Mouse (Mus musculus): ENCODE results near the gene Zscan22. TPM values are rescaled to one million over a fixed set of nuclear protein-coding genes. Genes with fewer than 3 reads are reported as not detected.
"Not testable (repeated sequence)": the region's sequence is repeated elsewhere in the genome, so short reads cannot be mapped to it uniquely, and the experiment has no call there.

Gene Zscan22
- polyA plus RNA-seq (2014; fragmentation: Nextera tagmentation; extraction: Ambion mirVana), result 13.2 and 13.6 TPM in 2 replicates

DNA sequence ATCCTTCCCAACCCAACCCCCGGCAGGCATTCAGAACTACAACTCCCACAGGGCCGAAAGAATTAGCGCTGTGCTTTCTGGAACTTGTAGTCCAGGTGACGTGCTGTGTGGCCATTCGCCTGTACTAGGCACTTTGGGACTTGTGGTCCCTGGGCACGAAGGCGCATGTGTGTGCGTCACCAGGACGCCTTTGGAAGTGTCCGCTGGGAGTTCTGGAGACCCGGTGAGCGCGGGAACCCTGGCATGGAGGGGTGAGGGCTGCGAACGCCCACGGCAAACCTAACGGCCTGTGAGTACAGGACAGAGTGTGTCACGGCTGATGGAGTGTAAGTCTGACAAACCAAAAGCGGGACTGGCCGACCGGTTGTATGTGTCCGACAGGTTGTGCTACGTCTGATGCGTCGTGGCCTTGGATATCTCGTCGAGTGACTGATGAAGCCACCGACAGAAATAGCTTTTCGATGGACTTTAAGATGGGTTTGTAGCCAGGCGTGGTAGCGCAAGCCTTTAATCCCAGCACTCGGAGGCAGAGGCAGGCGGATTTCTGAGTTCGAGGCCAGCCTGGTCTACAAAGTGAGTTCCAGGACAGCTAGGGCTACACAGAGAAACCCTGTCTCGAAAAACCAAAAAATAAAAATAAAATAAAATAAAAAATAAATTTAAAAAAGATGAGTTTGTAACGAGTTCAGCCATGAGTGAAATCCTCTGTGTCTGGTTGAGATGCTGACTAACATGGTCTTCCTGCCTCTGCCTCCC is at the start of gene Zscan22:
Gene Zscan22, plus strand, starts transcription at position 161 of the 756 bp plus-strand sequence.
- Histone ChIP-seq H3K27ac (ENCODE audit: low read depth, low read length) (no peak within 1 kb of the TSS), H3K9me3 (ENCODE audit: control insufficient read depth, low read length) (no peaks in the 10 kb centered on the region), H3K4me2 (ENCODE audit: low read depth, low read length) (peak within 1 kb of the TSS; percentile 44), H3K4me1 (ENCODE audit: control insufficient read depth, insufficient read depth, low read length) (peaks cover 7% of the 10 kb centered on the region; the same call in 1 of the 2 replicates), H3K4me3 (ENCODE audit: low read depth, low read length) (peak within 1 kb of the TSS; percentile 60), H3K36me3 (ENCODE audit: control insufficient read depth, insufficient read depth, low read length) (no peaks in the 10 kb centered on the region), H3K27me3 (ENCODE audit: control insufficient read depth, insufficient read depth, low read length) (no peaks in the 10 kb centered on the region), H3K9ac (replicated peaks; ENCODE audit: low read depth, low read length) (peak within 1 kb of the TSS; percentile 64)
- 6% methylated on average over 36 of the region's 36 CpGs for WGBS
- peak; percentile 99 for ATAC-seq (ENCODE audit: low read depth)

DNA sequence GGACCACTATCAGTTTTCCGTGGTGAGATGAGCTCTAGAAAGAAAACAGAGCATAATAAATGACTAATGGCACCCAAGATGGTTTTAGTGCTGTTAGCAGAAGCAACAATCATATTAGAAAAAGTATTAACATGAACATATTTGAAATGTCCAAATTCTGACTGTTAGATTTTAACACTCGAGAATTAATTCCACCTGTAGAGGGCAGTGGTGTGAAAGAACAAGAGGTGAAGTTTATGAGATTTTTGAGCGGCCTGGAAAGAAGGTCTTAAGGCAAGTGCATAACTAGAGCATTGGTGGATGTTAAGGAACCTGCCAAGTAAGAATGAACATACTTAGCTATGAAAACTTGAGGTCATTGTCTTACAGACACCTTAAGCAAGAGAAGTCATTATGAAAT is 23.3 kb upstream of the Zscan22 start:
- Histone ChIP-seq H3K4me3 (ENCODE audit: low read depth, low read length) (no peak overlapping the region), H3K4me2 (ENCODE audit: low read depth, low read length) (no peak overlapping the region), H3K9ac (replicated peaks; ENCODE audit: low read depth, low read length) (no peak overlapping the region), H3K9me3 (ENCODE audit: control insufficient read depth, low read length) (no peaks in the 10 kb centered on the region), H3K27me3 (ENCODE audit: control insufficient read depth, insufficient read depth, low read length) (no peaks in the 10 kb centered on the region), H3K36me3 (ENCODE audit: control insufficient read depth, insufficient read depth, low read length) (no peaks in the 10 kb centered on the region), H3K27ac (ENCODE audit: low read depth, low read length) (no peak overlapping the region), H3K4me1 (ENCODE audit: control insufficient read depth, insufficient read depth, low read length) (no peaks in the 10 kb centered on the region)
- no peak for ATAC-seq (ENCODE audit: low read depth)
- 20% methylated on average over 3 of the region's 3 CpGs for WGBS

GRCm38 (mm10) chr7:12880036-12880435 is 17.6 kb upstream of the Zscan22 start:
- Histone ChIP-seq H3K27ac (ENCODE audit: low read depth, low read length) (no peak overlapping the region), H3K4me2 (ENCODE audit: low read depth, low read length) (peak overlapping the region; percentile 61; the same call in 1 of the 2 replicates), H3K36me3 (ENCODE audit: control insufficient read depth, insufficient read depth, low read length) (peaks cover 3% of the 10 kb centered on the region), H3K27me3 (ENCODE audit: control insufficient read depth, insufficient read depth, low read length) (no peaks in the 10 kb centered on the region), H3K9ac (replicated peaks; ENCODE audit: low read depth, low read length) (no peak overlapping the region), H3K9me3 (ENCODE audit: control insufficient read depth, low read length) (no peaks in the 10 kb centered on the region), H3K4me3 (ENCODE audit: low read depth, low read length) (no peak overlapping the region; the same call in 1 of the 2 replicates), H3K4me1 (ENCODE audit: control insufficient read depth, insufficient read depth, low read length) (peaks cover 5% of the 10 kb centered on the region; the same call in 1 of the 2 replicates)
- ATAC-seq (ENCODE audit: low read depth), result no peak

GRCm38 (mm10) chr7:12880497-12880896 is 17.1 kb upstream of the Zscan22 start:
- H3K27ac ChIP-seq (ENCODE audit: low read depth, low read length); H3K4me1 ChIP-seq (ENCODE audit: control insufficient read depth, insufficient read depth, low read length): not testable (repeated sequence)
- WGBS, result 46% methylated on average over 8 of the region's 8 CpGs

DNA sequence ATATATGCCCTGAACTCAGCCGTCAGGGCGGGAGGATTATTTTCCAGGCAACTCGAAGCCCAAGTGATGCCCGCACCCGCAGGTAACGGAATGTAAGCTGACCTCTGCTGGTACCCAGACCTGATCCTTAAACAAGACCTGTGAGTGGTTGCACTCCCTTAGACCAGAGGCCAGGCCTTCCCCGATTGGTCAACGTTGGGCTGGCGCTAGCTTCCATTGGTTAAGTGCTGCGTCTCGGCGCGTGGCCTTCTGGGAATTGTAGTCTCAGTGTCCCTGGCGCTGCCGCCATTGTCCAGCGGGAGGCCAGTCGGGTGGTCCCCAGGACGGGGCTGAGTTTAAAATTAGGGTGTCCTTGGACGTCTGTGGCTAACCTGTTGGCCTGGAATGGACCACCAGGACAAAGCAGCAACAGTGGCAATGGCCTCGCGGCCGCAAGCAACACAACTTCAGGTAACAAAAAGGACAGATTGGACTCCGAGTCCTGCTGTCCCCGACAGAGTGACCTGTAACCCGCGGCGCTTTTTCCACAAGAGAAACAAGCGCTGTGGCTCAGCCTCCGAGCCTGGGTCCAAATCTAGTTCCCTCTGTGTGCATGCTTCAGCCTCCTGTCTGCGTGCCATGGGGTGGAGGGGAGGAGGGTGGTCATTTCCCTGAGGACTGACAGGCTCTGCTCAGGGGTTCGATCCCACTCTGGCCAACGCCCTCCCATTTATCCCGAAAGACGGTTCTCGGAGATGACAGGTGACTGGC is 16.5 kb upstream of the Zscan22 start, which contains the start of gene Zfp128:
Gene Zfp128, plus strand, starts transcription at position 267 of the 750 bp plus-strand sequence.
- peaks cover 5% of the 10 kb centered on the region; the same call in 1 of the 2 replicates for H3K4me1 ChIP-seq (ENCODE audit: control insufficient read depth, insufficient read depth, low read length)
- ATAC-seq (ENCODE audit: low read depth), result peak; percentile 99
- no peak within 1 kb of the TSS for H3K27ac ChIP-seq (ENCODE audit: low read depth, low read length)
- H3K27me3 ChIP-seq (ENCODE audit: control insufficient read depth, insufficient read depth, low read length), result no peaks in the 10 kb centered on the region
- peak within 1 kb of the TSS; percentile 61 for H3K4me2 ChIP-seq (ENCODE audit: low read depth, low read length)
- peak within 1 kb of the TSS; percentile 78 for H3K4me3 ChIP-seq (ENCODE audit: low read depth, low read length)
- H3K9ac ChIP-seq (replicated peaks; ENCODE audit: low read depth, low read length), result peak within 1 kb of the TSS; percentile 80
- 1% methylated on average over 35 of the region's 35 CpGs for WGBS
- peaks cover 11% of the 10 kb centered on the region for H3K36me3 ChIP-seq (ENCODE audit: control insufficient read depth, insufficient read depth, low read length)
- no peaks in the 10 kb centered on the region for H3K9me3 ChIP-seq (ENCODE audit: control insufficient read depth, low read length)

More at GRCm38 (mm10) chr7:12880497-12880896, 17.1 kb upstream of the Zscan22 start:
- H3K9me3 ChIP-seq (ENCODE audit: control insufficient read depth, low read length); H3K27me3 ChIP-seq (ENCODE audit: control insufficient read depth, insufficient read depth, low read length); H3K36me3 ChIP-seq (ENCODE audit: control insufficient read depth, insufficient read depth, low read length): not testable (repeated sequence)
- ATAC-seq (ENCODE audit: low read depth), result peak; percentile 36
- H3K4me3 ChIP-seq (ENCODE audit: low read depth, low read length), result peak overlapping the region; percentile 78
- H3K4me2 ChIP-seq (ENCODE audit: low read depth, low read length), result peak overlapping the region; percentile 61
- H3K9ac ChIP-seq (replicated peaks; ENCODE audit: low read depth, low read length), result peak overlapping the region; percentile 80

DNA sequence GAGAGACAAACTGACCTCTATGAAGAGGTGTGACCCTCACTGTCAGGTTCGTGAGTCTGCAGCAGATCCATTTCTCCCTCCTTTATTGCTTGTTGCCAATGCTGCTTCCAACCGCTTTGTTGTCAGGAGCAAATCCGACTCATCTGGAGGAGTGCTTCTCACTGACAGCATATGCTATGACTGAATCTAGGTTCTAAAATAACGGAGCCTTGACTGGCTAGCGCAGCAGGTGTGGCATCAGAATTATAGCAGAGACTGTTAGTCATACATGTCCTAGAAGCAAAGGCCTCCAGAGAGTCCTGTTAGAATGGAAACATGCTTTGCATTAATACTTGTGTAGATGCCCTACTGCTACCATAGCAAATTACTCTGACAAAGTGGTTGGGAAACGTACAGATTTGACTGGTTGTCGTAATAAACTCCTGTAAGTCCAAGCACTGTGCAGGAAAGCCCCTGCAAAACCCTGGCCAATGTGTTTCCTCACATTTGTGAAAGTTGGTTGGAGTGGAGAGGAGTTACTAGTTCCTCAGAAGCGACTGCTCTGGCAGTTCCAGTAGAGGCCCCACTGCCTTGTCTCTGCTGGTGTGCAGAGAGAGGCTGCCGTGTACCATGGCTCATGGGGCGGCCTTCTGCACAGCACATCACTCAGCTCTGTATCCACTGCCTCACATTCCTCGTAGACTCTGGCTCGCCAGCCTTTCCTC is 10.9 kb upstream of the Zscan22 start:
- H3K36me3 ChIP-seq (ENCODE audit: control insufficient read depth, insufficient read depth, low read length), result peaks cover 45% of the 10 kb centered on the region
- WGBS, result 94% methylated on average over 12 of the region's 12 CpGs

DNA sequence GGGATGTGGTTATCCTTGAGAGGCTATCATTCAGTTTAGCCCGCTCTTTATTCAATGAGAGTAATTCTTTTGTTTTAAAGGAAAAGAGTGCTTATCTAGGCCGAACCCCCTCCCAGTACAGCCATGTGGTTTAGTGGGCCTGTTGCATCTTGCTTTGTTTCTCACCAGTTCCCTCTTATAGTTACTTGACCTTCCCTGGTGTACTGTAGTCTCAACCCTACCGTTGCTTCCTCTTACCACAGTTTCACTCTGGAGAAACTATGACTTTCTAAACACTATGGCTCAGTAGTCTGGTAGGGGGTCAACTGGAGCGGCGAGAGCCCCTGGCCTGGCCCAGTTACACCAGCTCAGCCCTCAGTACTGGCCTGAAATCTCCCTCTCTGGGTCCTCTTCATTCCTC is 10.0 kb upstream of the Zscan22 start:
- Histone ChIP-seq H3K4me1 (ENCODE audit: control insufficient read depth, insufficient read depth, low read length) (no peaks in the 10 kb centered on the region; the same call in 1 of the 2 replicates), H3K27me3 (ENCODE audit: control insufficient read depth, insufficient read depth, low read length) (no peaks in the 10 kb centered on the region), H3K27ac (ENCODE audit: low read depth, low read length) (no peak overlapping the region), H3K4me3 (ENCODE audit: low read depth, low read length) (no peak overlapping the region), H3K9me3 (ENCODE audit: control insufficient read depth, low read length) (no peaks in the 10 kb centered on the region), H3K4me2 (ENCODE audit: low read depth, low read length) (no peak overlapping the region), H3K9ac (replicated peaks; ENCODE audit: low read depth, low read length) (no peak overlapping the region), H3K36me3 (ENCODE audit: control insufficient read depth, insufficient read depth, low read length) (peaks cover 45% of the 10 kb centered on the region)
- 94% methylated on average over 5 of the region's 5 CpGs for WGBS
- ATAC-seq (ENCODE audit: low read depth), result no peak

More for the DNA sequence above, 10.9 kb upstream of the Zscan22 start:
- H3K4me3 ChIP-seq (ENCODE audit: low read depth, low read length), result no peak overlapping the region
- no peak overlapping the region for H3K9ac ChIP-seq (replicated peaks; ENCODE audit: low read depth, low read length)
- H3K9me3 ChIP-seq (ENCODE audit: control insufficient read depth, low read length), result no peaks in the 10 kb centered on the region
- H3K27me3 ChIP-seq (ENCODE audit: control insufficient read depth, insufficient read depth, low read length), result no peaks in the 10 kb centered on the region
- ATAC-seq (ENCODE audit: low read depth), result no peak
- no peak overlapping the region for H3K4me2 ChIP-seq (ENCODE audit: low read depth, low read length)
- H3K27ac ChIP-seq (ENCODE audit: low read depth, low read length), result no peak overlapping the region
- H3K4me1 ChIP-seq (ENCODE audit: control insufficient read depth, insufficient read depth, low read length), result peaks cover 4% of the 10 kb centered on the region; the same call in 1 of the 2 replicates

DNA sequence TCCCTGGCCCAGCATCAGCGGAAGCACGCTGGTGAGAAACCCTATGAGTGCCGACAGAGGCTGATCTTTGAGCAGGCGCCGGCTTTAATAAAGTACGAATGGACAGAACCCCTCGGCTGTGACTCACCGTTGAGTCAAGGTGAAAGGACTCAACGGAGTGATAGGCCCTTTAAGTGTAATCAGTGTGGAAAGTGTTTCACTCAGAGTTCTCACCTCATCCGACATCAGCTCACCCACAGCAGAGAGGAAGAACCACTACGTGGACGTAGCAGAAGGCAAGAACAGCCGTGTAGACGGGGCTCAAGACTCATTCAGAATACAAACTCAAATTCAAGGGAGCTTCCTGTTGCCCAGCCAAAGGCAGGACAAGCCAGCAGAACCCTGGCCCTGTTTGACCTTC is 6.7 kb upstream of the Zscan22 start:
- Histone ChIP-seq H3K4me2 (ENCODE audit: low read depth, low read length) (no peak overlapping the region), H3K36me3 (ENCODE audit: control insufficient read depth, insufficient read depth, low read length) (peaks cover 35% of the 10 kb centered on the region), H3K9me3 (ENCODE audit: control insufficient read depth, low read length) (no peaks in the 10 kb centered on the region), H3K27me3 (ENCODE audit: control insufficient read depth, insufficient read depth, low read length) (no peaks in the 10 kb centered on the region), H3K27ac (ENCODE audit: low read depth, low read length) (no peak overlapping the region), H3K4me3 (ENCODE audit: low read depth, low read length) (no peak overlapping the region), H3K4me1 (ENCODE audit: control insufficient read depth, insufficient read depth, low read length) (no peaks in the 10 kb centered on the region), H3K9ac (replicated peaks; ENCODE audit: low read depth, low read length) (no peak overlapping the region)
- WGBS, result 95% methylated on average over 14 of the region's 14 CpGs
- ATAC-seq (ENCODE audit: low read depth), result no peak

Measured in neural tube, embryonic 14.5 days (tissue).